Mouse (Mus musculus) midbrain, embryonic 15.5 days (tissue): Measurements from ENCODE around the gene Catsperd. TPM values are rescaled to one million over a fixed set of nuclear protein-coding genes. Genes with fewer than 3 reads are reported as not detected.

Experiments
- ATAC-seq: fragments of 200-750 bp; cut with Nextera tagmentation; replicated peaks from 2 replicates; pipeline ENCODE4 v1.8.0; 2017; ENCODE audit warnings: moderate TSS enrichment
- H3K27ac ChIP-seq: fragments of 300-500 bp; sonication (generic); 2 replicates; pipeline ENCODE4 v1.5.1; 2015; ENCODE audit warnings: mild to moderate bottlenecking, inconsistent platforms
- H3K27me3 ChIP-seq: fragments of 300-500 bp; sonication (generic); replicated peaks from 2 replicates; pipeline ENCODE4 v1.6.1; 2015; ENCODE audit warnings: inconsistent platforms
- H3K36me3 ChIP-seq: fragments of 300-500 bp; sonication (generic); replicated peaks from 2 replicates; pipeline ENCODE4 v1.6.1; 2015; ENCODE audit warnings: inconsistent platforms
- H3K4me1 ChIP-seq: fragments of 300-500 bp; sonication (generic); 2 replicates; pipeline ENCODE4 v1.6.1; 2015; ENCODE audit warnings: inconsistent platforms
- H3K4me2 ChIP-seq: fragments of 300-500 bp; sonication (generic); 2 replicates; pipeline ENCODE4 v1.6.1; 2015; ENCODE audit warnings: inconsistent platforms, mild to moderate bottlenecking, moderate library complexity
- H3K4me3 ChIP-seq: fragments of 300-500 bp; sonication (generic); 2 replicates; pipeline ENCODE4 v1.5.1; 2015; ENCODE audit warnings: mild to moderate bottlenecking, inconsistent platforms
- H3K9ac ChIP-seq: fragments of 300-500 bp; sonication (generic); 2 replicates; pipeline ENCODE4 v1.6.1; 2015; ENCODE audit warnings: mild to moderate bottlenecking, inconsistent platforms
- H3K9me3 ChIP-seq: fragments of 300-500 bp; sonication (generic); 2 replicates; pipeline ENCODE4 v1.6.1; 2016; ENCODE audit warnings: inconsistent platforms
- whole genome bisulfite sequencing: fragments of 180-500 bp; shearing (Covaris S2); methylation state at CpG from one replicate; pipeline ENCODE4 v1.1.7; 2015; ENCODE audit warnings: mixed read lengths; 5-methylcytosine and 5-hydroxymethylcytosine counted together
- polyA plus RNA-seq: library from polyadenylated mRNA; unstranded; fragments of >200 nt; fragmentation: Nextera tagmentation; extraction: Ambion mirVana; gene quantifications from 2 replicates; pipeline ENCODE4 v1.2.1, GENCODE M21; 2015

Gene Catsperd
- polyA plus RNA-seq, 1 experiment from 2014 or later: 2.3 TPM

- peak within 1 kb of the TSS; percentile 80 for H3K4me2 ChIP-seq
- H3K27me3 ChIP-seq: 0 out of 2 replicates have a peak, but pooled peaks cover 3% of the 10 kb centered on the region
- H3K9me3 ChIP-seq: no peaks in the 10 kb centered on the region
- WGBS: under 1% methylated on average over 56 of the region's 66 CpGs
- H3K4me3 ChIP-seq: peak within 1 kb of the TSS; percentile 96
- H3K4me1 ChIP-seq: peaks cover 45% of the 10 kb centered on the region
- peak within 1 kb of the TSS; percentile 96 for H3K9ac ChIP-seq
- H3K36me3 ChIP-seq: no peaks in the 10 kb centered on the region; the same call in 1 of the 2 replicates
- peak within 1 kb of the TSS; percentile 83 for H3K27ac ChIP-seq
- peak; percentile 86 for ATAC-seq
Observed at GRCm38 (mm10) chr17:56672941-56673646, 45.2 kb downstream of the Catsperd start, which contains the start of gene Ranbp3. Gene Ranbp3, plus strand, starts transcription at chr17:56673294.

DNA sequence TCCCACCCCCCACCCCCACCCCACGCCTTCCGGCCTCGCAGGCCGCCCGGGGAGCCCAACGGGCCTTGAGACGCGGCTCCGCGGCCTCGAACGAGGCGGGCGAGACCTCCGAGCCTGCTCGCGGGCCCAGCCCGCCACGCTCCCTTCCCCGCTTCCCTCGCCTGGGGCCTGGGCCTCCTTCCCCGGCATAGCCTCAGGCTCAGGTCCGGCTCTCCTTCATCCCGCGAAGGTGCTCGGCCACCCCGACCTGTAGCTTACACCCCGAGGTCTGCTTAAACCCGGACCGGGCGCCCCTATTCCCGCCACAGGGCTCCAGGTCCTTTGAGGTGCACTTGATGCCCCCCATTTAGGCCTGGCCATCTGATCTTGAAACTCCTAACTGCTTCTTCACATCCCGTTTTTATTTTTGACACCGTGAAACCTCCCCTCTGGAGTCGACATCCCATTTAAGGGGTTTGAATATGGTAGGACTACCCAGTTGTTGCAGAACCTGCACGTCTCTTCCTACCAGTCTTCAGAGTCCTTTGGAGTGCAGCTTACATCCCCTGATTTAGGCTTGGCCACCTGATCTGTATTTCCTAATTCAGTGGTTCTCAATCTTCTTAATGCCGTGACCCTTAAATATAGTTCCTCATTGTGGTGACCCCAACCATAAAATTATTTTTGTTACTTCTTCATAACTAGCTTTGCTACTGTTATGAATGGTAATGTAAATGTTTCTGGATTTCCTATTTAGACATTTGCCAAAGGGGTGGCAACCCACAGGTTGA lies 45.9 kb downstream of the Catsperd start:
- WGBS: 1% methylated on average over 37 of the region's 37 CpGs
- Histone ChIP-seq H3K9ac (peak overlapping the region; percentile 96), H3K4me2 (peak overlapping the region; percentile 80), H3K27me3 (no peaks in the 10 kb centered on the region), H3K36me3 (no peaks in the 10 kb centered on the region; the same call in 1 of the 2 replicates), H3K4me1 (peaks cover 42% of the 10 kb centered on the region), H3K4me3 (peak overlapping the region; percentile 96), H3K27ac (peak overlapping the region; percentile 83), H3K9me3 (no peaks in the 10 kb centered on the region)
- peak; percentile 28; the same call in 1 of the 2 replicates for ATAC-seq

GRCm38 (mm10) chr17:56681791-56682190 lies 53.8 kb downstream of the Catsperd start:
- Histone ChIP-seq H3K4me1 (peaks cover 18% of the 10 kb centered on the region), H3K4me2 (no peak overlapping the region), H3K9ac (no peak overlapping the region), H3K36me3 (peaks cover 12% of the 10 kb centered on the region), H3K27me3 (no peaks in the 10 kb centered on the region), H3K27ac (no peak overlapping the region), H3K4me3 (no peak overlapping the region), H3K9me3 (no peaks in the 10 kb centered on the region)
- no peak for ATAC-seq
- WGBS: 88% methylated on average over 4 of the region's 4 CpGs

DNA sequence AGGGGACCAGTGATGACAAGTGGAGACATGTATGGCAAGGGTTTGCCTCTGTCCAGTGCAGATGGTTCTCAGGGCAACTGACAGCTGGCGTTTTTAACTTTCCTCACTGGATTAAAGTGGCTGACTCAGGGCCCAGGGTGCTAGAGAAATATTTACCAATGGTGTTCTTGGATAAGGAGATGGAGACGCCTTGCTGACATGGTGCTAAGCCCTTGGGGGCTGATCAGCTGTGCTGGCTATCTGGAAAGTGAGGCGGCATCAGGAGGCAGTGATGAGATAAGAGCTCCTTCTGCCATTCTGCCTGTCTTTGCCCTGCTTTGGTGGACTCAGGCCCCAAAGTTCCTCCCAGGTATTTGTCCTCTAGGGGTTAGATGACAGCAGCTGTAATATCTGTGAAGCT lies 54.9 kb downstream of the Catsperd start:
- H3K9ac ChIP-seq: no peak overlapping the region
- no peak overlapping the region for H3K27ac ChIP-seq
- 78% methylated on average over 3 of the region's 3 CpGs for WGBS
- no peak overlapping the region for H3K4me2 ChIP-seq
- peaks cover 21% of the 10 kb centered on the region for H3K36me3 ChIP-seq
- H3K4me1 ChIP-seq: peaks cover 8% of the 10 kb centered on the region; the same call in 1 of the 2 replicates
- H3K9me3 ChIP-seq: no peaks in the 10 kb centered on the region
- no peak for ATAC-seq
- no peak overlapping the region for H3K4me3 ChIP-seq
- H3K27me3 ChIP-seq: no peaks in the 10 kb centered on the region

GRCm38 (mm10) chr17:56683546-56684140 lies 55.7 kb downstream of the Catsperd start:
- Histone ChIP-seq H3K4me1 (peaks cover 8% of the 10 kb centered on the region; the same call in 1 of the 2 replicates), H3K4me2 (no peak overlapping the region), H3K9me3 (no peaks in the 10 kb centered on the region), H3K36me3 (peaks cover 22% of the 10 kb centered on the region), H3K4me3 (no peak overlapping the region), H3K9ac (no peak overlapping the region), H3K27me3 (no peaks in the 10 kb centered on the region), H3K27ac (no peak overlapping the region)
- 86% methylated on average over 5 of the region's 5 CpGs for WGBS
- ATAC-seq: no peak

GRCm38 (mm10) chr17:56684649-56685048 lies 56.7 kb downstream of the Catsperd start:
- no peak for ATAC-seq
- Histone ChIP-seq H3K4me3 (no peak overlapping the region), H3K27ac (no peak overlapping the region), H3K27me3 (no peaks in the 10 kb centered on the region), H3K4me1 (peaks cover 6% of the 10 kb centered on the region; the same call in 1 of the 2 replicates), H3K4me2 (no peak overlapping the region), H3K9ac (no peak overlapping the region), H3K9me3 (no peaks in the 10 kb centered on the region), H3K36me3 (peaks cover 26% of the 10 kb centered on the region)
- 86% methylated on average over 2 of the region's 2 CpGs for WGBS

DNA sequence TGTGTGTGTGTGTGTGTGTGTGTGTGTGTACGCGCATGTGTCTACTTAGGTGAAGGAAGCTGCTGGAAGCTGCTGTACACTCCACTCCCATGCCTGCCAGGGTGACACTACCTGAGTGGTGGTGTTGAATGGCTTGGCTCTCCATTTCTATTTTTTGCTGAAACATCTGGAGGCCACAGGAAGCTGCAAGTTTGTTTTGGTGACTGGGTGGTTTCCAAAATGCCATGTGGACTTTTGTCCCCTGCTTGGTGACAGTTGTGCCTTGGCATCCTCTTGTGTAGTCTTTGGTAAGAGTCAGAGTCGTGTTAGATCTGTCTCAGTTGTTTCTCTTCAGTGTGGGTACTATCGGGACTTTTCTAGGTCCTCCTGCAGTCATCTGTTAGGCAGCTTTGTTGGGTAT lies 58.9 kb downstream of the Catsperd start:
- Histone ChIP-seq H3K27ac (no peak overlapping the region), H3K36me3 (peaks cover 30% of the 10 kb centered on the region), H3K4me2 (no peak overlapping the region), H3K9ac (no peak overlapping the region), H3K9me3 (no peaks in the 10 kb centered on the region), H3K4me3 (no peak overlapping the region), H3K4me1 (peaks cover 5% of the 10 kb centered on the region; the same call in 1 of the 2 replicates), H3K27me3 (no peaks in the 10 kb centered on the region)
- ATAC-seq: no peak
- WGBS: 85% methylated on average over 3 of the region's 4 CpGs

GRCm38 (mm10) chr17:56688045-56688444 lies 60.1 kb downstream of the Catsperd start:
- no peaks in the 10 kb centered on the region for H3K9me3 ChIP-seq
- H3K27me3 ChIP-seq: no peaks in the 10 kb centered on the region
- no peak overlapping the region for H3K9ac ChIP-seq
- H3K27ac ChIP-seq: no peak overlapping the region
- H3K4me2 ChIP-seq: no peak overlapping the region
- H3K36me3 ChIP-seq: peaks cover 27% of the 10 kb centered on the region
- ATAC-seq: no peak
- peaks cover 7% of the 10 kb centered on the region; the same call in 1 of the 2 replicates for H3K4me1 ChIP-seq
- H3K4me3 ChIP-seq: no peak overlapping the region

DNA sequence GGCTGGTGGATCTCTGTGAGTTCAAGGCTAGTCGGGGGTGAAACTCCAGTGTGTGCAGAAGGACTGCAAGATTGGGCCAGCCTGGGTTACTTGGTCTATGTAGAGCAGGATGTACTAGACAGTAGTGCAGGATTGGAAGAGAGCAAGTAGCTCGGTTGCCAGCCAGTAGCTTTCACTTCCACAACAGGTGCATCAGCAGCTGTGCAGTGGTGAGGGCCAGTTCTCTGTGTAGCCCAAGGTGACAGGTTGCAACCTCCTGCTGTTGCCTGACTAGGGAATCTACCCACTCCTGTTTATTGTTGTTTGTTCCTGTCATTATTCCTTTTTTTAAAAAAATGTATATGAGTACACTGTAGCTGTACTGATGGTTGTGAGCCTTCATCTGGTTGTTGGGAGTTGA lies 60.7 kb downstream of the Catsperd start:
- H3K4me2 ChIP-seq: no peak overlapping the region
- H3K4me1 ChIP-seq: peaks cover 13% of the 10 kb centered on the region
- H3K36me3 ChIP-seq: peaks cover 29% of the 10 kb centered on the region
- H3K4me3 ChIP-seq: no peak overlapping the region
- no peak for ATAC-seq
- no peaks in the 10 kb centered on the region for H3K27me3 ChIP-seq
- H3K27ac ChIP-seq: no peak overlapping the region
- H3K9ac ChIP-seq: no peak overlapping the region
- 94% methylated on average over 2 of the region's 2 CpGs for WGBS
- no peaks in the 10 kb centered on the region for H3K9me3 ChIP-seq

DNA sequence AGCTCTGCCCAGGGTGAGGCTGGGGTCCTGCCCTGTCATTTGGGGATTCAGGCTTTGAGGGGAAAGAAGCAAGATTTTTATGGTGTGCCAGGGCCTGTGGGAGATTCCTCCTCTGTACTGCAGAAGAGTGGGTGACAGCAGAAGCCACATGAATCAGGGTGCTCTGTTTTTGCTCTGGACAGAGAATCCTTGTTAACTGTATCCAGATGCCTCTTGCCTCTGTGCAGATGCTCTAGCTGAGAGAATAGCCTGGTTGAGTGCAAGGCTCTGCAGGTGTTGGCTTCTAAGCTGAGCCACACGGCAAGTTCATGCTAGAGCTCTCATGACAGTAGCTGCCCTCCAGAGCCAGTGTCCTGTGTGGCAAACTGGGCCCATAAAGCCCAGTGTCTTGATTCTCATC lies 65.5 kb downstream of the Catsperd start:
- ATAC-seq: no peak
- H3K9me3 ChIP-seq: no peaks in the 10 kb centered on the region
- H3K4me3 ChIP-seq: no peak overlapping the region
- peaks cover 40% of the 10 kb centered on the region for H3K36me3 ChIP-seq
- peak overlapping the region; percentile 42; the same call in 1 of the 2 replicates for H3K27ac ChIP-seq
- no peak overlapping the region for H3K9ac ChIP-seq
- H3K27me3 ChIP-seq: no peaks in the 10 kb centered on the region
- no peak overlapping the region for H3K4me2 ChIP-seq
- peaks cover 12% of the 10 kb centered on the region for H3K4me1 ChIP-seq
- WGBS: 49% methylated on average over 1 of the region's 1 CpGs

GRCm38 (mm10) chr17:56693851-56694310 lies 65.9 kb downstream of the Catsperd start:
- peak; percentile 53 for ATAC-seq
- WGBS: 47% methylated on average over 6 of the region's 6 CpGs
- Histone ChIP-seq H3K9ac (no peak overlapping the region), H3K4me2 (no peak overlapping the region), H3K4me1 (peaks cover 12% of the 10 kb centered on the region), H3K9me3 (no peaks in the 10 kb centered on the region), H3K36me3 (peaks cover 41% of the 10 kb centered on the region), H3K27me3 (no peaks in the 10 kb centered on the region), H3K4me3 (no peak overlapping the region), H3K27ac (peak overlapping the region; percentile 42; the same call in 1 of the 2 replicates)

DNA sequence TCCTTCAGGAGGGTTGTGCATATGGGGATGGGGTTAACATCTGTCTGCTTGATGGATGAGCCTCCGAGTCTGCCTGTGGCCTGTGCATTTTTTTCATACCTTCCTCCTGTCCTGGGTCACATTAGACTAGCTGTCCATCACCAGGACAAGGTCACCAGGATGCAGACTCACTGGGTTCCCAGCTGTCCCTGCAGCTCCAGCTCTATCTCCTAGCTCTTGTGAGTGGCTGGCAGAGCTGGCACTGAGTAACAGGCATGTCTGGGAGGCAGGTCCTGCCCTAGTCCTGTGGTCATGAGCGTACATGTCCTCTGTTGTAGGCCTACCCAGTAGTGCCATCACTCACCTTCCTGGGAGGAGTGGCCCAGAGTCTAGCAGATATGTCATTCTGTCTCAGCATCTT lies 72.5 kb downstream of the Catsperd start:
- no peak overlapping the region for H3K27ac ChIP-seq
- peaks cover 74% of the 10 kb centered on the region for H3K36me3 ChIP-seq
- no peaks in the 10 kb centered on the region for H3K4me1 ChIP-seq
- no peaks in the 10 kb centered on the region for H3K9me3 ChIP-seq
- ATAC-seq: no peak
- no peak overlapping the region for H3K9ac ChIP-seq
- no peak overlapping the region for H3K4me3 ChIP-seq
- WGBS: 92% methylated on average over 2 of the region's 2 CpGs
- no peaks in the 10 kb centered on the region for H3K27me3 ChIP-seq
- no peak overlapping the region for H3K4me2 ChIP-seq
